Mouse (Mus musculus): ENCODE measurements at regions not wholly inside any gene's neighbourhood (a gene's known extent, or its start where the extent isn't known, plus 50 kb on each side); places are given as distances from the start of the nearest gene placed in this dataset.

DNA sequence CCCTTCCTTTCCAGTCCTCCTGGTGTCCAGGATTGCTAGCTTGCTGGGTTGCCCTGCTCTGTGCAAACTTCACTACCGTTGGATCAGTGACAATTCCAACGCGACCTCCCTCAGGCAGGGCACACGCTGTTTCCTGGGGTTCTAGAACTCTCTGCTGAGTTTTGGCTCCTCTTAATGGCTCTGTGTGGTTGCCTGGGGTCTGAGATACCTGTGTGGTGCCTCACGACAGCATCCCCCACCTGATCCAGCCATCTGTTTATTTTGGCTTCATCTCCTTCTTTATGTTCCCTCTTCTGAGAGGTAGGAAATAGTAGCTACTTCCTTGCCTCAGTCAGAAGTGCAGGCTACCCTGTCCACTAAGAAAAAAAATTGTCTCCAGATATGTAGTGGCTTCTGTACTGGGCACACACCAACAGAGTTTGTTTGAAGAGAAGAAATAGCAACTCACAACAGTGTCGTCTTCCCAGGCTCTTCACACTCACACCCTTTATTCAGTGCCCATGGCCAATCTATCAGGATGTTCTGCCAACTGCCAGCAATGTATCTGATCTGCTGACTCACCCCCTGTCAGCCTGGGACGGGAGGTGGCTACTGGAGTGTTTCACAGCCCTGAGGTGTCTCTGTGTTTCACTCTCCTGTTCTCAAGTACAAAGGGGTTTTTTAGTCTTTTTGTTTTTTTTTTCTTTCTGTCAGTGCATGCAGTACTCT lies 544.1 kb downstream of the Bnc2 start:
- TF ChIP-seq CTCF (IDR thresholded peaks at IDR 0.05; ENCODE audit: extremely low read depth, insufficient read depth, insufficient read length, insufficient replicate concordance), result no peak
- no peak for TF ChIP-seq POLR2A (IDR thresholded peaks at IDR 0.05; ENCODE audit: low read depth, low read length)
- no peaks in the 10 kb centered on the region for H3K27me3 ChIP-seq (ENCODE audit: control insufficient read depth, insufficient read depth, low read length)
- DNase-seq (ENCODE audit: low read depth in 1 of 2, low spot score in 2 of 2), result no peak
- H3K4me3 ChIP-seq (ENCODE audit: extremely low read depth, insufficient read depth, insufficient read length), result no peak overlapping the region
- no peak overlapping the region for H3K27ac ChIP-seq (ENCODE audit: insufficient read depth, low read length)
- WGBS, result 59% methylated on average over 7 of the region's 7 CpGs
- no peaks in the 10 kb centered on the region for H3K4me1 ChIP-seq (ENCODE audit: control insufficient read depth, insufficient read depth, insufficient read length)
- H3K36me3 ChIP-seq (ENCODE audit: control insufficient read depth, insufficient read depth, low read length), result no peaks in the 10 kb centered on the region

DNA sequence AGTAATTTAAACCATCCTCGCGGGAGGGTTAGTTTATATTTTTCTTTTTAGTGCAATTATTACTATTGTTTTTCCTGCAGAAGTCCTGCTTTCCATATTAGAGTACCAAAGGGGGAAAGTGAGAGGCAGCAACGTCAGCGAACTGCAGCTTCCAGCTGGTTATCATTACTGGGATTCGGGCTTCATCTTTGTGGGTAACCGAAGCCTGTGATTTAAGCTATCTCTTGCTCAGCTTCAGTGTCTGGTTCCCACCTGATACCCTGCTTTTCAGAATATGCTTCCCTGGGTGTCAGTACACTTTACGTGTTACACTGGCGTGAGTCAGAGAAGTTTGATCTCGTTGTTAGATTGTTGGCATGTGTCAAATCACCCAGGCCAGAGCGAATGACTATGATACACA lies 539.3 kb downstream of the Bnc2 start:
- H3K36me3 ChIP-seq (ENCODE audit: control insufficient read depth, insufficient read depth, low read length), result no peaks in the 10 kb centered on the region
- TF ChIP-seq POLR2A (IDR thresholded peaks at IDR 0.05; ENCODE audit: low read depth, low read length) (no peak), CTCF (IDR thresholded peaks at IDR 0.05; ENCODE audit: extremely low read depth, insufficient read depth, insufficient read length, insufficient replicate concordance) (no peak)
- no peak overlapping the region for H3K27ac ChIP-seq (ENCODE audit: insufficient read depth, low read length)
- 87% methylated on average over 10 of the region's 10 CpGs for WGBS
- no peak overlapping the region for H3K4me3 ChIP-seq (ENCODE audit: extremely low read depth, insufficient read depth, insufficient read length)
- H3K4me1 ChIP-seq (ENCODE audit: control insufficient read depth, insufficient read depth, insufficient read length), result no peaks in the 10 kb centered on the region
- no peaks in the 10 kb centered on the region for H3K27me3 ChIP-seq (ENCODE audit: control insufficient read depth, insufficient read depth, low read length)
- DNase-seq (ENCODE audit: low read depth in 1 of 2, low spot score in 2 of 2), result no peak

DNA sequence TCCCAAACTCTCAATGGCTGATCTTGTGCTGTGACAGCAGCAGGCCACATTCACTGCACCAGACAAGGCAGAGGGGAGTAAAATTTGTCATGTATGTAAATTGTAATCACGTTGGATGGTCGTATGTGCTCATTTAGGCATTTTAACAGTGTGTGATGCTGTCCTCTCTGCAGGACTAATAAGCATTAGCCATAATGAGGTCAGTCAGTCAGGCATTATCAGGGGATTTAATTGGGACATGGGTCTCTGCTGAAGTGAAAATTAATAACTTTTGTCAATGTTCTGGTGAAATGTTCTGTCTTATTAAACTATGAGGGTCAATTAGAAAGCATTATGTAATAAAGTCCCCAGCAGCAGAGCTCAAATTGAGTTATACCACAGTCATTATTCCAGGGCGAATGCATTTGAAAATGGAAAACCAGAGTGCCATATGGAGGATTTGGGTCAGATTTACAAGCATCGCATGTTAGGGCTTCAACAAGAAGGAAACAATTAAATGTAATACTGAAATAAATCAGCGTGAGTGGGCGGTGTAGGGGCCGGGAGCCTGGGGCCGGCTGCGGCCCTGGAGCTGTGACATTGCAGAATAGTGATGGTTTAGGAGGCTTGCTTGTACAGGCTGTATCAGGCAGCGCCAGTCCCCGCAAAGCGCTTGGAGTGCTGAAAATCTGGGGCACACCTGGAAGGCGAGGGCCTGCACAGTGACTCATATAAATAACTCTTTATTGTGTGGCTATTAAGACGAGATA lies 537.7 kb downstream of the Bnc2 start:
- H3K36me3 ChIP-seq (ENCODE audit: control insufficient read depth, insufficient read depth, low read length), result no peaks in the 10 kb centered on the region
- no peak overlapping the region for H3K4me3 ChIP-seq (ENCODE audit: extremely low read depth, insufficient read depth, insufficient read length)
- no peak overlapping the region for H3K27ac ChIP-seq (ENCODE audit: insufficient read depth, low read length)
- DNase-seq (ENCODE audit: low read depth in 1 of 2, low spot score in 2 of 2), result no peak
- no peak for TF ChIP-seq CTCF (IDR thresholded peaks at IDR 0.05; ENCODE audit: extremely low read depth, insufficient read depth, insufficient read length, insufficient replicate concordance)
- no peak for TF ChIP-seq POLR2A (IDR thresholded peaks at IDR 0.05; ENCODE audit: low read depth, low read length)
- H3K4me1 ChIP-seq (ENCODE audit: control insufficient read depth, insufficient read depth, insufficient read length), result no peaks in the 10 kb centered on the region
- H3K27me3 ChIP-seq (ENCODE audit: control insufficient read depth, insufficient read depth, low read length), result no peaks in the 10 kb centered on the region
- WGBS, result 86% methylated on average over 14 of the region's 14 CpGs

DNA sequence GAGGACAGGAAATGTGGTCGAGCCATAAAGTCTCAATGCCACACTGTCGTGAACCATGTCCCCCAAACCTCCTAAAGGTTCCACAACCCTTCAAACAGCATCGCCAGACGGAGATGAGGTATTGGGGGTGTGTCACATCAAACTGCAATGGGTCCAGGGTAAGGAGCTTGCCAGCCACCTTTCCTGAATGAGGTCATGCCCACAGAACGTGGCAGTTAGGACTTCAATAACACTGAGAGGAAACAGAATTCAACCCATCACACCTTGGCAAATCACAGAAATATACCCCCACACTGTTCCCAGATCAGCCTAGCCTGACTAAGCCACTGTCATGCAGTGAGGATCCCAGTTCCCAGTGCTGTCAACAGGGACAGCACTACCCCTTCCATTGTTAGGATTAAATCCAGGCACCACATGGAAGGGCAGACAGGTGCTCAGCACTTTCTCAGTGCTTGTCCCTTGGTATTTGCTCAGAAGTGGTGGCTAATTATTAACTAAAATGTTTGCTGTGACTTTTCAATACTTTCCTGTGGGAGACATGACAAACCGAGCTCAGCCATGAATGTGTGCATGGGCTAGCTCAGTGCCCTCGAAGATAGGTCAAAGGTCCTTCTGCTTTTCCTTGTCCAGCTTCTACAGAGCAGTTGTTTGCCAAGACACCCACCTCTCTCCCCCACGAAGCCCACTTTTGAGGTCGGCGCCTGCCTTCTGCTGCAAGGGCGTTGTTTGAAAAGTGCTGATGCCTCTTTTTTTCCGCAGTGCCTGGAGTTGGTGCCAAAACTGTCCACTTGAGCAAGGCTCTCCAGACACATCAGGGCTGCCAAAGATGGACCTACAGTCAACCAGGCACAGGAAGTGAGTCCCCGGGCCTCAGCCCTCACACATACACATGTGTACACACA lies 525.7 kb downstream of the Bnc2 start:
- no peak for DNase-seq (ENCODE audit: low read depth in 1 of 2, low spot score in 2 of 2)
- Histone ChIP-seq H3K27me3 (ENCODE audit: control insufficient read depth, insufficient read depth, low read length) (no peaks in the 10 kb centered on the region), H3K4me3 (ENCODE audit: extremely low read depth, insufficient read depth, insufficient read length) (no peak overlapping the region), H3K36me3 (ENCODE audit: control insufficient read depth, insufficient read depth, low read length) (no peaks in the 10 kb centered on the region), H3K4me1 (ENCODE audit: control insufficient read depth, insufficient read depth, insufficient read length) (no peaks in the 10 kb centered on the region), H3K27ac (ENCODE audit: insufficient read depth, low read length) (no peak overlapping the region)
- 62% methylated on average over 13 of the region's 13 CpGs for WGBS
- TF ChIP-seq POLR2A (IDR thresholded peaks at IDR 0.05; ENCODE audit: low read depth, low read length), result no peak
- TF ChIP-seq CTCF (IDR thresholded peaks at IDR 0.05; ENCODE audit: extremely low read depth, insufficient read depth, insufficient read length, insufficient replicate concordance), result no peak

DNA sequence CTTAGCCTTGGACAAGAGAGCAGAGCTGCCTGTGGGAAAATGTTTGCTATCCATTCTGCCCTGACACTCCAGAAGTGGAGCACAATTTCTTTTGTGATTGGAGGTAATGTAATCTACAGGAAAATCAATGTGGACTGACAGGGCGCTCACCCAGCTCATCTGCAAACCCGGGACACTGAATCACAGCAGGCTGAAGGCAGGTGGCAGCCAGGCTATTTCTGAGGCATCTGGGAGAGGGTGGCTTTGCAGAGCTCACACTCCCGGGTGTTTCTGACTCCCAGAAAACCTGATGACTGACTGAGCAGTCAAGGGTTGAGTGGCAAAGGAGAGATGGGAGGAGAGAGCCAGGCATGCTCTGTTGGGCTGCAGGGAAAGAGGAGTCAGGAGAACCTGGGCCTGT lies 524.4 kb downstream of the Bnc2 start:
- DNase-seq (ENCODE audit: low read depth in 1 of 2, low spot score in 2 of 2), result no peak
- TF ChIP-seq CTCF (IDR thresholded peaks at IDR 0.05; ENCODE audit: extremely low read depth, insufficient read depth, insufficient read length, insufficient replicate concordance), result no peak
- TF ChIP-seq POLR2A (IDR thresholded peaks at IDR 0.05; ENCODE audit: low read depth, low read length), result no peak
- no peak overlapping the region for H3K4me3 ChIP-seq (ENCODE audit: extremely low read depth, insufficient read depth, insufficient read length)
- WGBS, result 73% methylated on average over 3 of the region's 3 CpGs
- no peaks in the 10 kb centered on the region for H3K4me1 ChIP-seq (ENCODE audit: control insufficient read depth, insufficient read depth, insufficient read length)
- no peaks in the 10 kb centered on the region for H3K36me3 ChIP-seq (ENCODE audit: control insufficient read depth, insufficient read depth, low read length)
- H3K27me3 ChIP-seq (ENCODE audit: control insufficient read depth, insufficient read depth, low read length), result no peaks in the 10 kb centered on the region
- no peak overlapping the region for H3K27ac ChIP-seq (ENCODE audit: insufficient read depth, low read length)

DNA sequence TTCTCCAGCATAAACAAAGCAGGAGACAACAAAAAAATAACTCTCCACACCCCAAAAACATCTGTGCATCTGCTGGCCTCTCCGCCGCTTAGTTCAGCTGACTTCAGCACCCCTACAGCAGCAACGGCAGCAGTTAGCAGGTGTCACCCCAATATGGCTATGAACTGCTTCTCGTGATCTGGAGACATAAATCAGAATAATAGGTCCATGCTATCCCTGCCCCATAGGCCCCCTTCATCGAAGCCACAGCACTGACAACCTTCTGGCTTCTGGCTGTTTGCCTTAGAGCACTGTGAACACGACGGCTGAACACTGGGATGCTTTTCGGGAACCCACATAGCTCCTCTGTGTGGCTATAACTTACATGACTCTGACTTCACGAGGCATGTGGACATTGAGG lies 523.8 kb downstream of the Bnc2 start:
- 85% methylated on average over 9 of the region's 9 CpGs for WGBS
- TF ChIP-seq CTCF (IDR thresholded peaks at IDR 0.05; ENCODE audit: extremely low read depth, insufficient read depth, insufficient read length, insufficient replicate concordance) (no peak), POLR2A (IDR thresholded peaks at IDR 0.05; ENCODE audit: low read depth, low read length) (no peak)
- Histone ChIP-seq H3K27ac (ENCODE audit: insufficient read depth, low read length) (no peak overlapping the region), H3K4me3 (ENCODE audit: extremely low read depth, insufficient read depth, insufficient read length) (no peak overlapping the region), H3K36me3 (ENCODE audit: control insufficient read depth, insufficient read depth, low read length) (no peaks in the 10 kb centered on the region), H3K27me3 (ENCODE audit: control insufficient read depth, insufficient read depth, low read length) (no peaks in the 10 kb centered on the region), H3K4me1 (ENCODE audit: control insufficient read depth, insufficient read depth, insufficient read length) (no peaks in the 10 kb centered on the region)
- no peak for DNase-seq (ENCODE audit: low read depth in 1 of 2, low spot score in 2 of 2)
